8 mouse cellular contexts compared by ENCODE assay signal in the genomic region with DNA sequence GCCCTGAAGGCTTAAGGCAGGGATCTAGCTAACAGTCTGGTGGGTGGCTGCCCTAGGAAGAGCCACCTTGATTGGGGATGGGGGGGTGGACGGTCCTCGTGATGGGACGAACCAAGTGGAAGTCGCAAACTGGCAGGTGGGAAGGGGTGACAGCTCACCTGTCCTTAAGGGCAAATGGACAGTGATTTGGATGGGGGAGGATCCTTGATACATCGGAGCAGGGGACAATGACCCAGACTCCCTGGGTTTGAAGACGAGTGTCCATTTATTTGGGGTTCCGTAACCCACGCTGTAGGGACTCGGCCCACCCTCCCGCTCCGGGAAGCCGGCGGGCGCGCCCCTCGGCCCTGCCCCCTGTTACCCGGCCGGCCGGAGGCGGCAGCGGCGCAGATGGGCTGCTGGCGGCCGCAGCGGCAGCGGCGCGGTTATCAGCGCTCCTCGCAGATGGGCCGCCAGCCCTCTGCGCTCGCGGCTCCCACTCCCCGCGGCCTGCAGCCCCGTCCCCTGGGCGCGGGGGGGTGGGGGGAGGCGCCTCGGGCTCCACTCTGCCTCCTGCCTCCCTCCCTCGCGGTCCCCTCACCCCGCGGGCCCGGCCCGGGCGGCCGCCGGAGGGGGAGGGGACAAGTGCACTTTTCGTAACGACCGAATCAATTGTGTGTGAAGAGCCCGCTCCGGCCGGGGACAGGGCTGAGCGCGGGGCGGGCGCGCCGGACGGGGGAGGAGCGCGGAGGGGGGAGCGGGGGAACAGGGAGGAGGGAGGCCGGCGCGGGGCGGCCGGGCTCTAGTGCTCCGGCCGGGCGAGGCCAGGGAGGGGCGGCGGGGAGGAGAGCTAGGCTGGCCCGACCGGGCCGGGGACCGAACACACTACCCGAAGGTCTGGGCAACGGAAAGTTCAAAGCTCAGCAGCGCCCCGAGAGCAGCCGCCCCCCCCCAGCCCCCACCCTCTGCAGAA. TPM values are rescaled to one million over a fixed set of nuclear protein-coding genes. Genes with fewer than 3 reads are reported as not detected.
DNase-seq lines count a peak whose midpoint lies in the region; ATAC-seq and TF ChIP-seq lines count a peak whose summit lies in the region.

No protein-coding gene starts in this region.

- peak overlapping the region; percentile 98 for H3K4me2 ChIP-seq in intestine, postnatal 0 days (replicated peaks; ENCODE audit: low read depth)
- peak overlapping the region; percentile 99 for H3K4me2 ChIP-seq in lung, postnatal 0 days (replicated peaks; ENCODE audit: low read depth, low read length)

- H3K27ac ChIP-seq in intestine, postnatal 0 days (ENCODE audit: low read depth, low read length) = peak overlapping the region; percentile 22
- H3K27ac ChIP-seq in lung, postnatal 0 days (ENCODE audit: low read length) = no peak overlapping the region

- peak; percentile 36 for DNase-seq in right cerebral cortex, postnatal 14 days
- DNase-seq in right cerebral cortex, adult 2 months (ENCODE audit: low spot score in 2 of 2) = no peak
- peak; percentile 75 for DNase-seq in cerebellum, adult 9-11 months
- DNase-seq in gastrocnemius, postnatal 25 days = peak; percentile 34
- peak; percentile 40 for DNase-seq in lung, postnatal 0 days (ENCODE audit: low spot score)
- DNase-seq in retina, embryonic 14.5 days (ENCODE audit: low spot score) = peak; percentile 74
- DNase-seq in layer of hippocampus, adult 9-11 months = no peak

- no peak for TF ChIP-seq EP300 in lung, postnatal 0 days (IDR thresholded peaks at IDR 0.05)

- H3K9ac ChIP-seq in intestine, postnatal 0 days (ENCODE audit: low read depth, low read length) = peak overlapping the region; percentile 55
- H3K9ac ChIP-seq in lung, postnatal 0 days (replicated peaks; ENCODE audit: low read depth) = peak overlapping the region; percentile 16; the same call in 1 of the 2 replicates

- H3K9me3 ChIP-seq in intestine, postnatal 0 days (ENCODE audit: control insufficient read depth) = no peaks in the 10 kb centered on the region
- no peaks in the 10 kb centered on the region for H3K9me3 ChIP-seq in lung, postnatal 0 days (ENCODE audit: low read length)

- ATAC-seq in intestine, postnatal 0 days = no peak; the same call in 1 of the 2 replicates
- peak; percentile 64 for ATAC-seq in lung, postnatal 0 days

- no peaks in the 10 kb centered on the region for H3K36me3 ChIP-seq in intestine, postnatal 0 days (ENCODE audit: control insufficient read depth, insufficient read depth)
- H3K36me3 ChIP-seq in lung, postnatal 0 days (ENCODE audit: insufficient read depth, low read length) = no peaks in the 10 kb centered on the region

- no peak for TF ChIP-seq CTCF in intestine, postnatal 0 days (IDR thresholded peaks at IDR 0.05; ENCODE audit: low read depth)
- no peak for TF ChIP-seq CTCF in lung, postnatal 0 days (IDR thresholded peaks at IDR 0.05)

- 7% methylated on average over 56 of the region's 85 CpGs for WGBS in intestine, postnatal 0 days
- 7% methylated on average over 18 of the region's 85 CpGs for WGBS in lung, postnatal 0 days

- peaks cover 10% of the 10 kb centered on the region; the same call in 1 of the 2 replicates for H3K4me1 ChIP-seq in intestine, postnatal 0 days (replicated peaks; ENCODE audit: control insufficient read depth, insufficient read depth, low read length)
- H3K4me1 ChIP-seq in lung, postnatal 0 days (ENCODE audit: insufficient read depth, low read depth, low read length) = 0 out of 2 replicates have a peak, but pooled peaks cover 4% of the 10 kb centered on the region

- H3K4me3 ChIP-seq in intestine, postnatal 0 days (ENCODE audit: low read depth, low read length) = peak overlapping the region; percentile 69
- peak overlapping the region; percentile 60 for H3K4me3 ChIP-seq in lung, postnatal 0 days (ENCODE audit: low read depth, low read length)

- H3K27me3 ChIP-seq in intestine, postnatal 0 days (replicated peaks; ENCODE audit: control insufficient read depth, insufficient read depth, low read length) = no peaks in the 10 kb centered on the region
- peaks cover 10% of the 10 kb centered on the region for H3K27me3 ChIP-seq in lung, postnatal 0 days (replicated peaks; ENCODE audit: insufficient read depth, low read length)

RNA-seq across cellular contexts. Expression of a gene that starts 1.9 kb away (rescaled TPM):
- total RNA-seq in gastrocnemius, postnatal 25 days (2021) = 1 to 10 TPM; 1.4 to 1.6 TPM
- 21.9 and 25.2 TPM in 2 replicates for polyA plus RNA-seq in intestine, postnatal 0 days (2015; fragmentation: Nextera tagmentation; extraction: Ambion mirVana)
- 8.3 and 9.9 TPM in 2 replicates for polyA plus RNA-seq in lung, postnatal 0 days (2015; fragmentation: Nextera tagmentation; extraction: Ambion mirVana)

RNA-seq across cellular contexts. Expression of a gene that starts 35.3 kb away (rescaled TPM):
- total RNA-seq in gastrocnemius, postnatal 25 days (2021) = not detected
- not detected in 2 replicates for polyA plus RNA-seq in intestine, postnatal 0 days (2015; fragmentation: Nextera tagmentation; extraction: Ambion mirVana)
- not detected in 2 replicates for polyA plus RNA-seq in lung, postnatal 0 days (2015; fragmentation: Nextera tagmentation; extraction: Ambion mirVana)

Comparison
In these comparisons a context has a peak if more than half of its experiments do, and no peak if none do; other contexts are left out.
1. DNase-seq: peak in right cerebral cortex, postnatal 14 days (single experiment), cerebellum, adult 9-11 months (single experiment), gastrocnemius, postnatal 25 days (single experiment), lung, postnatal 0 days (single experiment) and retina, embryonic 14.5 days (single experiment); none in right cerebral cortex, adult 2 months (0 of 2) and layer of hippocampus, adult 9-11 months (single experiment).